Mouse (Mus musculus): ENCODE results near the gene Sell. TPM values are rescaled to one million over a fixed set of nuclear protein-coding genes. Genes with fewer than 3 reads are reported as not detected.

Sell gene
- polyA plus RNA-seq, 1 experiment from 2014 or later: 0.41 TPM

GRCm38 (mm10) chr1:164077031-164077430, 15.2 kb downstream of the Sell start:
- 89% methylated on average over 3 of the region's 3 CpGs for WGBS
- H3K4me1 ChIP-seq (ENCODE audit: control insufficient read depth, insufficient read depth, low read length): no peaks in the 10 kb centered on the region
- no peaks in the 10 kb centered on the region for H3K9me3 ChIP-seq (ENCODE audit: control insufficient read depth, low read depth, low read length)
- no peak overlapping the region for H3K9ac ChIP-seq (replicated peaks; ENCODE audit: low read depth, low read length)
- H3K4me3 ChIP-seq (ENCODE audit: low read depth, low read length): no peak overlapping the region
- H3K27ac ChIP-seq (ENCODE audit: low read length): no peak overlapping the region
- no peaks in the 10 kb centered on the region for H3K27me3 ChIP-seq (ENCODE audit: control insufficient read depth, insufficient read depth, low read length)
- no peak for ATAC-seq (ENCODE audit: insufficient number of reproducible peaks, insufficient read depth, low FRiP score, low read depth)
- H3K4me2 ChIP-seq (replicated peaks; ENCODE audit: low read depth, low read length): no peak overlapping the region
- no peaks in the 10 kb centered on the region for H3K36me3 ChIP-seq (ENCODE audit: control insufficient read depth, insufficient read depth, low read length)

- Histone ChIP-seq H3K4me2 (replicated peaks; ENCODE audit: low read depth, low read length) (no peak overlapping the region), H3K36me3 (ENCODE audit: control insufficient read depth, insufficient read depth, low read length) (no peaks in the 10 kb centered on the region), H3K9me3 (ENCODE audit: control insufficient read depth, low read depth, low read length) (no peaks in the 10 kb centered on the region), H3K4me1 (ENCODE audit: control insufficient read depth, insufficient read depth, low read length) (no peaks in the 10 kb centered on the region), H3K4me3 (ENCODE audit: low read depth, low read length) (no peak overlapping the region), H3K9ac (replicated peaks; ENCODE audit: low read depth, low read length) (no peak overlapping the region), H3K27me3 (ENCODE audit: control insufficient read depth, insufficient read depth, low read length) (no peaks in the 10 kb centered on the region), H3K27ac (ENCODE audit: low read length) (no peak overlapping the region)
- no peak for ATAC-seq (ENCODE audit: insufficient number of reproducible peaks, insufficient read depth, low FRiP score, low read depth)
- 86% methylated on average over 4 of the region's 4 CpGs for WGBS
Measured at GRCm38 (mm10) chr1:164078323-164078741, 16.6 kb downstream of the Sell start.

- Histone ChIP-seq H3K9ac (replicated peaks; ENCODE audit: low read depth, low read length) (no peak overlapping the region), H3K36me3 (ENCODE audit: control insufficient read depth, insufficient read depth, low read length) (no peaks in the 10 kb centered on the region), H3K4me3 (ENCODE audit: low read depth, low read length) (no peak overlapping the region), H3K9me3 (ENCODE audit: control insufficient read depth, low read depth, low read length) (no peaks in the 10 kb centered on the region), H3K4me2 (replicated peaks; ENCODE audit: low read depth, low read length) (no peak overlapping the region), H3K27me3 (ENCODE audit: control insufficient read depth, insufficient read depth, low read length) (no peaks in the 10 kb centered on the region), H3K27ac (ENCODE audit: low read length) (no peak overlapping the region), H3K4me1 (ENCODE audit: control insufficient read depth, insufficient read depth, low read length) (no peaks in the 10 kb centered on the region)
- no peak for ATAC-seq (ENCODE audit: insufficient number of reproducible peaks, insufficient read depth, low FRiP score, low read depth)
- WGBS: 74% methylated on average over 11 of the region's 11 CpGs
Measured at GRCm38 (mm10) chr1:164079091-164079490, 17.3 kb downstream of the Sell start.

- H3K9ac ChIP-seq (replicated peaks; ENCODE audit: low read depth, low read length): no peak overlapping the region
- WGBS: 80% methylated on average over 4 of the region's 4 CpGs
Measured at GRCm38 (mm10) chr1:164083046-164083445, 21.3 kb downstream of the Sell start.

GRCm38 (mm10) chr1:164086797-164087196, 25.0 kb downstream of the Sell start:
- ATAC-seq (ENCODE audit: insufficient number of reproducible peaks, insufficient read depth, low FRiP score, low read depth): no peak
- WGBS: 84% methylated on average over 3 of the region's 3 CpGs
- Histone ChIP-seq H3K4me1 (ENCODE audit: control insufficient read depth, insufficient read depth, low read length) (no peaks in the 10 kb centered on the region), H3K4me3 (ENCODE audit: low read depth, low read length) (no peak overlapping the region), H3K9ac (replicated peaks; ENCODE audit: low read depth, low read length) (no peak overlapping the region), H3K27ac (ENCODE audit: low read length) (no peak overlapping the region), H3K36me3 (ENCODE audit: control insufficient read depth, insufficient read depth, low read length) (no peaks in the 10 kb centered on the region), H3K4me2 (replicated peaks; ENCODE audit: low read depth, low read length) (no peak overlapping the region), H3K27me3 (ENCODE audit: control insufficient read depth, insufficient read depth, low read length) (no peaks in the 10 kb centered on the region), H3K9me3 (ENCODE audit: control insufficient read depth, low read depth, low read length) (no peaks in the 10 kb centered on the region)

More at GRCm38 (mm10) chr1:164083046-164083445, 21.3 kb downstream of the Sell start:
- Histone ChIP-seq H3K4me1 (ENCODE audit: control insufficient read depth, insufficient read depth, low read length) (no peaks in the 10 kb centered on the region), H3K36me3 (ENCODE audit: control insufficient read depth, insufficient read depth, low read length) (no peaks in the 10 kb centered on the region), H3K4me3 (ENCODE audit: low read depth, low read length) (no peak overlapping the region), H3K27me3 (ENCODE audit: control insufficient read depth, insufficient read depth, low read length) (no peaks in the 10 kb centered on the region), H3K4me2 (replicated peaks; ENCODE audit: low read depth, low read length) (no peak overlapping the region), H3K27ac (ENCODE audit: low read length) (no peak overlapping the region), H3K9me3 (ENCODE audit: control insufficient read depth, low read depth, low read length) (no peaks in the 10 kb centered on the region)
- ATAC-seq (ENCODE audit: insufficient number of reproducible peaks, insufficient read depth, low FRiP score, low read depth): no peak

GRCm38 (mm10) chr1:164087872-164088271, 26.1 kb downstream of the Sell start:
- no peak overlapping the region for H3K4me2 ChIP-seq (replicated peaks; ENCODE audit: low read depth, low read length)
- no peak overlapping the region for H3K9ac ChIP-seq (replicated peaks; ENCODE audit: low read depth, low read length)
- no peak overlapping the region for H3K4me3 ChIP-seq (ENCODE audit: low read depth, low read length)
- WGBS: 88% methylated on average over 5 of the region's 5 CpGs
- no peaks in the 10 kb centered on the region for H3K9me3 ChIP-seq (ENCODE audit: control insufficient read depth, low read depth, low read length)
- H3K27ac ChIP-seq (ENCODE audit: low read length): no peak overlapping the region
- ATAC-seq (ENCODE audit: insufficient number of reproducible peaks, insufficient read depth, low FRiP score, low read depth): no peak
- no peaks in the 10 kb centered on the region for H3K36me3 ChIP-seq (ENCODE audit: control insufficient read depth, insufficient read depth, low read length)
- no peaks in the 10 kb centered on the region for H3K4me1 ChIP-seq (ENCODE audit: control insufficient read depth, insufficient read depth, low read length)
- H3K27me3 ChIP-seq (ENCODE audit: control insufficient read depth, insufficient read depth, low read length): no peaks in the 10 kb centered on the region

GRCm38 (mm10) chr1:164096780-164097179, 35.0 kb downstream of the Sell start:
- Histone ChIP-seq H3K27me3 (ENCODE audit: control insufficient read depth, insufficient read depth, low read length) (no peaks in the 10 kb centered on the region), H3K36me3 (ENCODE audit: control insufficient read depth, insufficient read depth, low read length) (no peaks in the 10 kb centered on the region), H3K4me2 (replicated peaks; ENCODE audit: low read depth, low read length) (no peak overlapping the region), H3K4me3 (ENCODE audit: low read depth, low read length) (no peak overlapping the region), H3K9me3 (ENCODE audit: control insufficient read depth, low read depth, low read length) (no peaks in the 10 kb centered on the region), H3K4me1 (ENCODE audit: control insufficient read depth, insufficient read depth, low read length) (no peaks in the 10 kb centered on the region), H3K9ac (replicated peaks; ENCODE audit: low read depth, low read length) (no peak overlapping the region), H3K27ac (ENCODE audit: low read length) (no peak overlapping the region)
- ATAC-seq (ENCODE audit: insufficient number of reproducible peaks, insufficient read depth, low FRiP score, low read depth): no peak
- WGBS: 22% methylated on average over 6 of the region's 6 CpGs

GRCm38 (mm10) chr1:164097911-164098310, 36.1 kb downstream of the Sell start:
- Histone ChIP-seq H3K27me3 (ENCODE audit: control insufficient read depth, insufficient read depth, low read length) (no peaks in the 10 kb centered on the region), H3K27ac (ENCODE audit: low read length) (no peak overlapping the region), H3K36me3 (ENCODE audit: control insufficient read depth, insufficient read depth, low read length) (no peaks in the 10 kb centered on the region), H3K4me1 (ENCODE audit: control insufficient read depth, insufficient read depth, low read length) (no peaks in the 10 kb centered on the region), H3K4me3 (ENCODE audit: low read depth, low read length) (no peak overlapping the region), H3K9ac (replicated peaks; ENCODE audit: low read depth, low read length) (no peak overlapping the region), H3K9me3 (ENCODE audit: control insufficient read depth, low read depth, low read length) (no peaks in the 10 kb centered on the region), H3K4me2 (replicated peaks; ENCODE audit: low read depth, low read length) (no peak overlapping the region)
- 78% methylated on average over 2 of the region's 2 CpGs for WGBS
- no peak for ATAC-seq (ENCODE audit: insufficient number of reproducible peaks, insufficient read depth, low FRiP score, low read depth)

GRCm38 (mm10) chr1:164098372-164098771, 36.6 kb downstream of the Sell start:
- no peaks in the 10 kb centered on the region for H3K36me3 ChIP-seq (ENCODE audit: control insufficient read depth, insufficient read depth, low read length)
- H3K4me3 ChIP-seq (ENCODE audit: low read depth, low read length): no peak overlapping the region
- H3K4me1 ChIP-seq (ENCODE audit: control insufficient read depth, insufficient read depth, low read length): no peaks in the 10 kb centered on the region
- no peaks in the 10 kb centered on the region for H3K27me3 ChIP-seq (ENCODE audit: control insufficient read depth, insufficient read depth, low read length)
- no peak overlapping the region for H3K4me2 ChIP-seq (replicated peaks; ENCODE audit: low read depth, low read length)
- WGBS: 72% methylated on average over 2 of the region's 2 CpGs
- H3K9ac ChIP-seq (replicated peaks; ENCODE audit: low read depth, low read length): no peak overlapping the region
- no peaks in the 10 kb centered on the region for H3K9me3 ChIP-seq (ENCODE audit: control insufficient read depth, low read depth, low read length)
- H3K27ac ChIP-seq (ENCODE audit: low read length): no peak overlapping the region
- ATAC-seq (ENCODE audit: insufficient number of reproducible peaks, insufficient read depth, low FRiP score, low read depth): no peak

Measured in stomach, embryonic 14.5 days (tissue).